Mouse (Mus musculus) left cerebral cortex, adult 2 months (tissue): ENCODE data around the gene Vps25. TPM values are rescaled to one million over a fixed set of nuclear protein-coding genes. Genes with fewer than 3 reads are reported as not detected.

Experiments
- DNase-seq, 2 experiments: peaks; one replicate each; pipeline ENCODE4 v3.0.0; 2021 to 2022; ENCODE audit warnings: low spot score in 2 of 2, mixed read lengths in 1 of 2; ENCODE audit errors: extremely low spot score in 1 of 2
- H3K27ac ChIP-seq: fragments of 200-600 bp; 2 replicates; pipeline ENCODE4 v1.8.1; 2022
- H3K4me3 ChIP-seq: fragments of 200-600 bp; 2 replicates; pipeline ENCODE4 v1.8.1; 2022
- CTCF ChIP-seq: fragments of 200-600 bp; IDR thresholded peaks from 2 replicates; pipeline ENCODE4 v1.8.1; 2022; ENCODE audit warnings: antibody characterized with exemption, mild to moderate bottlenecking, moderate library complexity
- intact Hi-C: fragments of 180-260 bp; cut with DNase I; formaldehyde crosslinking; loops from one replicate; pipeline ENCODE4 v1.15.1; 2025
- total RNA-seq, 2 experiments: library from RNA; stranded (reverse); gene quantifications; 2 replicates each; pipeline ENCODE4 v1.2.3; 2021

Vps25 gene
- total RNA-seq, 2 experiments from 2014 or later = 59.3 to 61.0 TPM

DNA sequence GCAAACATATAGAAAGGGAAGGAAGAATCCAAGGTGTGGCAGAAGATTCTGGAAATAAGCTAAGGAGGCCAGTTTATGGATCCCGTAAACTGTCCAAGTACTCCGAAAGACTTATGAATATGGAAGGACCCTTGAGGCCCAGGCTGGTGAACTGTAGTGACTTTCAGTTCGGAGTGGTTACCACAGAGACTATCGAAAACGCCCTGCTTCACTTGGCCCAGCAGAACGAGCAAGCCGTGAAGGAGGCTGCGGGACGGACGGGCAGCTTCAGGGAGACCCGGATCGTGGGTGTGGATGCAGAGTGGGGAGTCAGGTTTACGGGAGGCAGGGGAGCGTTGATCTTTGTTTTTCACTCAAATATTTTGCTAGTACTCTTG is 25.7 kb downstream of the Vps25 start:
- peak overlapping the region; percentile 84 for H3K4me3 ChIP-seq
- TF ChIP-seq CTCF = no peak
- intact Hi-C loops = loop anchor here (2.0 kb wide), 1 partner anchor 26 kb away; the partner anchor contains the start of gene Vps25
- no peak overlapping the region for H3K27ac ChIP-seq
- no peak for DNase-seq

DNA sequence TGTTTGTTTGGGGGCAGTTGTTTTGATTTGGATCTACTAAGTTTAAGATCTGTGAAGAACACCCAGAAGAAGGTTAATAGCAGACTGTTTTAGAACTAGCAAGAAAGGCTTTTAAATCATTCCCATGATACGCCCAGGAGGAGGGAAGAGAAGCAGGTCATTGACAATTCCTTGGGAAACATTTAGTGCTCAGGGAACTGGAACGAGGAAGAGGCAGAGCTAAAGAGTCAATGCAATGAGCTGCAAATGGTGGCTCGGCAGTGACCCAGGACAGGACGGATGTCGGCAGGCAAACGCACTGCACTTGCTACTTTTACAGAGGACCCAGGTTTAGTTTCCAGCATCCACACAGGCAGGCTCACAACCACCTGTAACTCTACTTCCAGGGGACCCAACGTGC is 27.3 kb downstream of the Vps25 start:
- TF ChIP-seq CTCF = no peak
- Histone ChIP-seq H3K4me3 (no peak overlapping the region), H3K27ac (no peak overlapping the region)
- intact Hi-C loops = no loop called here
- DNase-seq = no peak

DNA sequence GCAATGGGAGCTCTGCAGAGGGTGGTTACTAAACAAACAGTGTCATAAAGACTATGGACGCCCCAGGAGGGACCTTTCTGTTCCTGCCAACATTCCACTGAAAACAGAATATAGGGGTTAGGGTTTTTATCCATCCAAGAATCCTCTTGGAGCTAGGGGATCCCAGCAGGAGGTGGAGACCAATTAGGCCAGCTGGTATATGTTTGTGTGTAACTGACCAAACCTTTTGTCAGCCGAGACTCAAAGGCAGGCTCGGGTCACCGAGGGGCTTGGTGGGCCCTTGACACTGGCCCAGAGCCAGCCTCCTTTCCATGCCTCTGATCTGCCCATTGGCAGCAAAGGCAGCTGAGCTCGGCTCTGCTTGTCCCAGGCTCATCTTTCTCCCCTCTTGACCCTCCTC is 29.4 kb downstream of the Vps25 start:
- Histone ChIP-seq H3K27ac (no peak overlapping the region), H3K4me3 (no peak overlapping the region)
- no peak for DNase-seq
- TF ChIP-seq CTCF = no peak
- intact Hi-C loops = no loop called here

DNA sequence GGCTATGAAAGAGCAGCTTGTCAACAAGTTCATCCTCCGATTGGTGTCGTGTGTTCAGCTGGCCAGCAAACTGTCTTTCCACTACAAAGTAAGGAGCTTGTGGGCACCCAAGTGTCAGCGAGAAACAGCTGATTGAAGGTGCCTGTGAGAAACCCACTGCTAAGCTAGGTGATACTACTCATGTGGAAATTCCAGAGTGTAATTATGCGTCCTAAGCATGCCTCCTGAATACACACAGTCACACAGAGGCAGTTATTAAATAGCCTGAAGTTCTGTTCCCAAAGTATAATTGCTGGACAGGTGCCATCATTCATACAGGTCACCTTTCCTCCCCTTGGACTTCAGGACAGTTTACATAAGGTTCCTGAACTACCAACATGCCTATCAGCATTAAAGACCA is 30.3 kb downstream of the Vps25 start:
- intact Hi-C loops = no loop called here
- Histone ChIP-seq H3K4me3 (no peak overlapping the region), H3K27ac (no peak overlapping the region)
- TF ChIP-seq CTCF = no peak
- DNase-seq = no peak

GRCm38 (mm10) chr11:101287306-101287705 is 33.8 kb downstream of the Vps25 start:
- Histone ChIP-seq H3K27ac (no peak overlapping the region), H3K4me3 (no peak overlapping the region)
- no peak for TF ChIP-seq CTCF
- intact Hi-C loops = no loop called here
- no peak for DNase-seq

DNA sequence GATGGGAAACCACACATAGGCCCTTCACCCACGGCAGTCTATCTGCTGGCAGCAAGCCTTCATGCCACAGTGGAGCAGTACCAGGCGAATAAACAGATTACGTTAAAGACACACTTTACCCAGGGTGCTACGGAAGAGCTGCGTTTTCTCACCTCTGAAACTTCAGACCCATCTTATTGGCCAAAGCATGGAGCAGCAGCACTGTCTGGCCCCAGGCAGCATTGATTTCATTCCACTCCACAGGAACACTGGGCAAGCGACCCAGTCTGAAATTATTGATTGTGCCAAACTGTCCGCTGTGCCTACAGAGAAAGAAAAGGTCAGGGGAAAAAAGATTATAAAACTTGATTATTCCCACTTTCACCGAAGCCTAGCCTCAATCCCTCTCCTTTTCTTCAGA is 37.7 kb downstream of the Vps25 start:
- H3K4me3 ChIP-seq = no peak overlapping the region
- DNase-seq = no peak
- TF ChIP-seq CTCF = no peak
- H3K27ac ChIP-seq = no peak overlapping the region
- intact Hi-C loops = no loop called here

GRCm38 (mm10) chr11:101295191-101295590 is 41.7 kb downstream of the Vps25 start:
- DNase-seq = no peak
- no peak overlapping the region for H3K27ac ChIP-seq
- intact Hi-C loops = no loop called here
- TF ChIP-seq CTCF = no peak
- no peak overlapping the region for H3K4me3 ChIP-seq

DNA sequence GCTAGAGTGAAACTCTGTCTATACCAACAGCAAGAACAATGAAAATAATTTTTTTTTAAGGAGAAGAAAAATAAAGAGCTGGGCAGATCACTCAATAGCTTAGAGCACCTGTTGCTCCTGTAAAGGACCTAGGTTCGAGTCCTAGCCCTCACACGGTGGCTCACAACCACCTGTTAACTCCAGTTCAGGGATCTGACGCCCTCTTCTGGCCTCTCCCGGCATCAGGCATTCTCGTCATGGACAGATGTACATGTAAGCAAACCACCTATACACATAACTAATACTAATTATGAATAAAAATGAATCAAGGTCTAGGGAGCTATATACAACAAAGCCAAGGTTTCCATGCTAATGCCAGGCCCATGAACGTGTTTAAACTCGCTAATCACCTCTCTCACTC is 47.4 kb downstream of the Vps25 start:
- TF ChIP-seq CTCF = no peak; the same call in 1 of the 2 replicates
- H3K4me3 ChIP-seq = peak overlapping the region; percentile 90
- intact Hi-C loops = no loop called here

DNA sequence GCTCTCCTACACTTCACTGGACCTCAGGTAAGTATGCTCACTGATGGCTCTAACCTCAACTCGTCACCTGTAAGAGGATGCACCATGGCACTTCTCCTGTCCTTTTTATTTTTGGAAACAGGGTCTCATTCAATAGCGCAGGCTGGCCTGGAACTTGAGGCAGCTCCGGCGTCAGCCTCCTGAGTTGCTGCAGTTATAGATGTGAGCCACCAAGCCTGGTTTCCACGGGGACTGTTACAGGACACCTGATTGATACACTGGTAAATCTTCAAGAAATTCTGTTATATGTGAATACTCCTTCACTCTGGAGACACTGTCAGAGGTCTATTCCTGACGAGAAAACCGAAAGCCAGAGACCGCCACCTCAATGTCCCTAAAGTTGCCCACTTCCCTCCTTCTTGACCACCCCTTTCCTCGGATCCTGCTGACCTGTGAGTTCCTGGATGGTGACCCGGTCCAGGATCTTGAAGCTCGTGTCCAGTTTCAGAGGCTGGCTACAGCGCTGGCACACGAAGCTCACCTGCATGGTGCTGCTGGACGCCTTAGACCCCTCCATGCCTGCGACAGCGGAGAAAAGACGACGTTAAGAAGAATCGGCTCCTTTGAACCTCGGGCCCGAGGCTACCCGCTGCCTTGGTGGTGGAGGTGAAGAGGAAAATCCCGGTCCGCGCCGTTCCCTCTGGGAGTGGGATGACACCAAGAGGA is 47.9 kb downstream of the Vps25 start:
- Histone ChIP-seq H3K4me3 (peak overlapping the region; percentile 90), H3K27ac (peak overlapping the region; percentile 85)
- no peak for TF ChIP-seq CTCF
- DNase-seq = no peak
- intact Hi-C loops = loop anchor here (1.0 kb wide), 2 partner anchors 48 to 90 kb away; partner anchors contain the start of gene Vps25

More for the DNA sequence above, 47.4 kb downstream of the Vps25 start:
- no peak overlapping the region for H3K27ac ChIP-seq
- DNase-seq = no peak

GRCm38 (mm10) chr11:101302004-101302798 is 48.7 kb downstream of the Vps25 start, which contains the start of gene Becn1:
Becn1 (minus strand) TSS chr11:101302286.
- TF ChIP-seq CTCF = peak; percentile 98
- Histone ChIP-seq H3K27ac (peak within 1 kb of the TSS; percentile 85), H3K4me3 (peak within 1 kb of the TSS; percentile 90)
- intact Hi-C loops = loop anchor here (1.0 kb wide), 2 partner anchors 49 to 91 kb away; partner anchors contain the start of gene Vps25
- DNase-seq = peak; percentile 94 to 98

GRCm38 (mm10) chr11:101307744-101308143 is 54.2 kb downstream of the Vps25 start:
- Histone ChIP-seq H3K27ac (no peak overlapping the region), H3K4me3 (no peak overlapping the region)
- DNase-seq = no peak
- TF ChIP-seq CTCF = no peak
- intact Hi-C loops = no loop called here

Other genes with a start within 250 kb of the Vps25 start
- gene Atp6v0a1, start 244.3 kb upstream of the Vps25 start, total RNA-seq = 100 to 1,000 TPM; 442 to 461 TPM
- gene Naglu, start 183.7 kb upstream of the Vps25 start, total RNA-seq = 1 to 10 TPM; 8.3 TPM
- gene Hsd17b1, start 175.3 kb upstream of the Vps25 start, total RNA-seq = 1 to 10 TPM in 1 of 2 experiments, under 1 TPM in 1; 0.87 to 1.5 TPM
- gene Coasy, start 171.1 kb upstream of the Vps25 start, total RNA-seq = 10 to 100 TPM; 22.5 to 24.1 TPM
- 10 to 100 TPM; 41.1 to 44.7 TPM for gene Mlx, start 166.4 kb upstream of the Vps25 start, total RNA-seq
- 1 to 10 TPM; 2.7 to 3.1 TPM for gene Psmc3ip, start 158.3 kb upstream of the Vps25 start, total RNA-seq
- 10 to 100 TPM; 50.7 to 56.6 TPM for gene Retreg3, start 133.8 kb upstream of the Vps25 start, total RNA-seq
- gene Tubg1, start 133.8 kb upstream of the Vps25 start, total RNA-seq = 10 to 100 TPM; 45.1 to 45.8 TPM
- gene Tubg2, start 97.8 kb upstream of the Vps25 start, total RNA-seq = 10 to 100 TPM; 51.4 to 52.9 TPM
- gene Cntnap1, start 83.2 kb upstream of the Vps25 start, total RNA-seq = 100 to 1,000 TPM; 171 to 182 TPM
- 10 to 100 TPM; 13.0 to 13.2 TPM for gene Plekhh3, start 82.4 kb upstream of the Vps25 start, total RNA-seq
- gene Ccr10, start 78.3 kb upstream of the Vps25 start, total RNA-seq = under 1 TPM in 1 of 2 experiments, not detected in 1; 0.38 TPM
- 10 to 100 TPM; 56.9 to 62.1 TPM for gene Ezh1, start 27.2 kb upstream of the Vps25 start, total RNA-seq
- gene Ramp2, start 7.7 kb upstream of the Vps25 start, total RNA-seq = 10 to 100 TPM; 35.7 to 40.8 TPM
- gene Wnk4, start 6.9 kb downstream of the Vps25 start, total RNA-seq = 1 to 10 TPM; 4.5 to 8.0 TPM
- under 1 TPM; 0.44 to 0.81 TPM for gene Cntd1, start 25.3 kb downstream of the Vps25 start, total RNA-seq
- gene Coa3, start 25.4 kb downstream of the Vps25 start, total RNA-seq = 10 to 100 TPM; 97.5 to 98.4 TPM
- gene Becn1, start 48.6 kb downstream of the Vps25 start, total RNA-seq = 100 to 1,000 TPM; 210 to 218 TPM
- 100 to 1,000 TPM; 125 to 132 TPM for gene Psme3, start 62.5 kb downstream of the Vps25 start, total RNA-seq
- gene Aoc2, start 71.4 kb downstream of the Vps25 start, total RNA-seq = 1 to 10 TPM; 7.2 to 9.4 TPM
- under 1 TPM; 0.63 TPM for gene Aoc3, start 76.9 kb downstream of the Vps25 start, total RNA-seq
- not detected for gene G6pc, start 113.9 kb downstream of the Vps25 start, total RNA-seq
- 10 to 100 TPM; 43.8 to 47.1 TPM for gene Aarsd1, start 163.9 kb downstream of the Vps25 start, total RNA-seq
- 1 to 10 TPM; 7.1 to 9.9 TPM for gene Gm27029, start 171.1 kb downstream of the Vps25 start, total RNA-seq
- 10 to 100 TPM; 37.2 to 44.0 TPM for gene Rundc1, start 171.4 kb downstream of the Vps25 start, total RNA-seq
- 1 to 10 TPM; 2.3 to 4.2 TPM for gene Ptges3l, start 171.6 kb downstream of the Vps25 start, total RNA-seq
- 10 to 100 TPM; 31.5 to 34.7 TPM for gene Rpl27, start 188.6 kb downstream of the Vps25 start, total RNA-seq
- gene Ifi35, start 194.7 kb downstream of the Vps25 start, total RNA-seq = 1 to 10 TPM; 2.4 to 3.2 TPM
- 100 to 1,000 TPM; 141 to 159 TPM for gene Rnd2, start 211.3 kb downstream of the Vps25 start, total RNA-seq
- 10 to 100 TPM; 33.4 to 36.8 TPM for gene Vat1, start 212.5 kb downstream of the Vps25 start, total RNA-seq